Mouse (Mus musculus) bone marrow, adult 2 months (tissue): ENCODE measurements around the gene Zfp462.

Source experiments
- CTCF ChIP-seq: fragments of 200-500 bp; IDR thresholded peaks from 2 replicates; pipeline ENCODE4 v1.5.1; 2011; ENCODE audit warnings: low read length, control low read depth; ENCODE audit not compliant: control insufficient read depth, insufficient read depth
- POLR2A ChIP-seq: fragments of 200-500 bp; IDR thresholded peaks from 2 replicates; pipeline ENCODE4 v1.6.1; 2011; ENCODE audit warnings: low read depth, mild to moderate bottlenecking, control low read depth, low read length, borderline replicate concordance; ENCODE audit not compliant: control insufficient read depth

GRCm38 (mm10) chr4:54949561-54949940 lies 4.7 kb downstream of the Zfp462 start:
- TF ChIP-seq CTCF (no peak), POLR2A (no peak)
